Mouse (Mus musculus) megakaryocyte, embryonic 14.5 days (primary cell): Measurements from ENCODE around the gene Hemgn.

Experiments
- FLI1 ChIP-seq: IDR thresholded peaks from 2 replicates; pipeline ENCODE4 v1.6.1; 2012; ENCODE audit warnings: low read length, inconsistent platforms, mixed read lengths
- GATA1 ChIP-seq: IDR thresholded peaks from 3 replicates; pipeline ENCODE4 v1.6.1; 2012; ENCODE audit warnings: mixed read lengths, low read length, inconsistent platforms, borderline replicate concordance

- TF ChIP-seq GATA1 (no peak), FLI1 (no peak)
Measured at GRCm38 (mm10) chr4:46346221-46346620, 67.1 kb downstream of the Hemgn start.
